Mouse (Mus musculus): Measurements from ENCODE around the gene Slc1a1. TPM values are rescaled to one million over a fixed set of nuclear protein-coding genes. Genes with fewer than 3 reads are reported as not detected.

Gene Slc1a1
- total RNA-seq, 2 experiments from 2014 or later: 0.10 TPM; not detected in 1

DNA sequence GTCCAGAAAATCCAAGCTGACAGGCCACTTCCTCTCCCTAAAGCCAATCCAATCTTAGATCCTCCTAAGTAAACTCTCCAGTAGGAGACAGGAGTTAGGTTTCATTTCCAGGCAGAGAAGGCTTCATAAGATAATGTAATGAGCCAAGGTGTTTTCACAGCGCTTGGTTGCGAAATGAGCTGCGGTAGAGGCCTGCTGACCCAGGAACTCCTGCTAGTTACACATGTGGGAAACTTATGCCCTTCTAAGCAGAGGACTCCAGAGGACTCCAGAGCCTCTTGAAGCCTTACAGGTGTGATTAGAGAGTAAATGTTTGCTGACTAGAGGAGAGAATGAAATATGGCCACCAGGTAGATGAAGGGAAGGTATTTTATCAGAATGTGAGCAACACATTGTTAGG is 15.7 kb downstream of the Slc1a1 start:
- no peak for ATAC-seq (replicated peaks; ENCODE audit: poor library complexity)

DNA sequence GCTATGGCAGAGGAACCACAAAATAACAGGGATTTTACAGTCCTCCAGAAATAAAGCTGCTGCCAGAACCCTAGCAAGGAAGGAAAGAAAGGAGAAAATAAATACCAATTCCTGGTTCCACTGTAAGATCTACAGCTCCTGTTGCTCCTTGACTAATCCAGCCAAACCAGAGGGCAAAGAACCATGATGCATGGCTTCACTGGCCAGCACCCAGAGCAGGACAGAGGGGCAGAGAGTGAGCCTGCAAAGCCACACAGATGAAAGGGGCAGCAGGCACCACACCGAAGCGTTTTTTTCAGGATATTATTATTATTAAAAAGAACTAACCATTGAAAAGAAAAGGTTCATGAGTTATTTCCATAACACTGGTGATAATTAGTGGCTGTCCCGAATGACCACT is 17.2 kb downstream of the Slc1a1 start:
- no peak for ATAC-seq (replicated peaks; ENCODE audit: poor library complexity)

DNA sequence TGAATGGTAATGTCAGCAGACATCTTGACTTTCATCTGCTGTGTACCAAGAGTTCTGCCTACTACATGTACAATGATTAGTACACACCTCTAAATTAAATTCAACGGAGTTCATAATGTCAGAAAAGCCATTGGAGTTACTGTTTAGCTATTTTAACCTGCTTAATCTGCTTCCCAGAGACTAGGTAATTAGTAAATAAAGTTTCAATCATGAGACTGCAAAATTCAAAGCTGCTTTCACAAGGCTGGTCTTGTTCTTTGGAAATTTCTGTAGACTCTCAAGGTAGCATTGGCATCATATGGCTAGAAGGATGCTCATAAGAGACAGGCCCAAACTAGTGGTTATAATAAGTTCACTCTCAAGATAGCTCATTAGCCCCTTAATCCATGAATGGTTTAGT is 20.0 kb downstream of the Slc1a1 start:
- no peak for ATAC-seq (replicated peaks; ENCODE audit: poor library complexity)

DNA sequence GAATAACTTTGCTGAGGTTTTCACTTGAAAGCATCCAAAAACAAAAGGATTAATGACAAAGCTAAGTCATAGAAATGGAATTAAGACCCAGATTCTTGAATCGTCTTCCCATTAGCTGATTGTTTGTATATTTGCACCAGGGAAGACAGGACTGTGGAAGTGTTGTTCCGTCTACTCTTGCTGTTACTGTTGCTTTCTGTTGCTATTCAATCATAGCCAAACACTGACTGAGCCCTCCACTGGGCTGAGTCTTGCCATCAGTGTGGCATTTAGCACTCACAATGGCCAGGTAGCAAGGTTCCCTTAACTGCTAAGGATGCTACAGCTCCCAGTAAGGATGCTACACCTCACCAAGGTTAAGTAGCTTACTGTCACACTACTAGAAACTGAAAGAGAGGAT is 25.4 kb downstream of the Slc1a1 start:
- no peak for ATAC-seq (replicated peaks; ENCODE audit: poor library complexity)

DNA sequence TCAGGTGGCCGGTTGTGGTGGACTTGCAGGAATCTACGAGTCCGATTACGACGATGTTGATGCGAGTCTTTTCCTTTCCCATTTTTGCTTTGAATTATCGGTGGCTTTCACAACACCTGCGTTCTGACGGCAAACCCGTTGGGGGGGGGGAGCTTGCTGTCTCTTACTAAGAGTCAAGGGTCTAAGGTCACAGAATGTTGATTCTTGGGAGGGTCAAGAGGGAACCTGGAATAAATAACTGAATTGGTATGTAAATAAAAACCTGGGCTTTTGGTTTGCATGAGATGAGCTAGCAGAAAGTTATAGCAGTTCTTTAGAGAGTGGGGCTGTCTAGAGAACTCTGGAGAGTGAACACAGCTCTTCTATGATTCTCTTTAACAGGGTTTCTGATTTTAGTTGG is 28.8 kb downstream of the Slc1a1 start:
- no peak for ATAC-seq (replicated peaks; ENCODE audit: poor library complexity)

DNA sequence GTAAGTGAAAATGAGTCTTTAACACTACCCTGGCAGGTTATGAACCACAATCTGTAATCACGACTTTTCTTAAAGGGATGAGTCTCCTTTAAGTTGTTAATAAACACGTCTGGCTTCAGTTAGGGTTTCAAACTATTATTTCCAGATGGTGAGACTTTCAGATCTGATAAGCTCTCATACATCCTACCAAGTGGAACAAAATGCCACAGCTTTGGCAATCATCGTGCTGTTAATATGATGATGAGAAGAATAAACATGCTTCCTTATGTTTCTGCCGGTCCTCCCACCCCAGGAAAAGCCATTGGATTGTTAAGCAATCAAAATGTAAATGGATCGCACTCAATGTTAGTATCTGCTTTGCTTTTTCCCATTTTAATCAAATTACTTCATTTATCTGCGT is 30.1 kb downstream of the Slc1a1 start:
- no peak for ATAC-seq (replicated peaks; ENCODE audit: poor library complexity)

DNA sequence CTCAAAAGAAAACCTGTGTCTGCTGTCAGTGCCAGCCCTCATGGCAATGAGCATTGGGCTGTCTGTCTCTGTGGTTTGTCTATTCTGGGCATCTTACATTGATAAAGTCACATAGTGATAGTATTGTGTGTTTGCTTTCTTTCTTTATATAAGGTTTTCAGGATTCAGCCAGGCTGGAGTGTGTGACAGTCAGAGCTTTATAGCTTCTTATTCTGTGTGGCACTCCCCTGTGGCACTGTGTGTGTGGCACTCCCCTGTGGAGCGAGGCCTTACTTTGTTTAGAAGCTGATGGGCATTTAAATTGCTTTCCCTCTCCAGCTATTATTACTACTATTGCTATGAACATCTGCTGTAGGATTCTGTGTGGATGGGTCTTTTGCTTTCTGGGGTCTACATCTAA is 30.7 kb downstream of the Slc1a1 start:
- ATAC-seq (replicated peaks; ENCODE audit: poor library complexity): no peak

DNA sequence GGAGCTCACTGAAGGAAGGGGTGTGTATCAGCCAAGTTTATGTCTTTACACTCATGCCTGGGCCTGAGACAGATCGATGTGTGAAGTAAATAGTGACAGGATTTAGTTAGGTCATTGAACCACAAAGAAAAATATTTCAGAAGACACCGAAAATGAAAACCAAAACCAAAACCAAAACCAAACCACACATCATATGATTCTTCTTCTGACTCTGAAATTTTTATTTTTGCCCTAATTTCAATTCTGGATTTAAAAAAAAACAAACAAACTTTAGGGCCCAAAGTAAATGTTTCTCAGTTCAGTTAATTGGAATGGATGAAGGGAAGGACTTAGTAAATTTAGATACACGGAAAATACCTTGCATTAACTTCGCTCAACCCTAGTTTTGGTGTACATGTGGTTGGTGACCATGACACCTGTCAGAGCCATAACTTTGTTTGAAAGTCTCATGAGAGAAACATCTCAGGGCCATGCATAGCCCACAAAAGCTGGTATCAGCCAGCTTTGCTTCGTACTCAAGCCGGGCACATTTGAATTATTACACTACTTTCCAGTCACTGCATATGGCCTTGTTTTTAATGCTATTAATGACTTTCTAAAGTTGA is 34.5 kb downstream of the Slc1a1 start:
- ATAC-seq (replicated peaks; ENCODE audit: poor library complexity): no peak

DNA sequence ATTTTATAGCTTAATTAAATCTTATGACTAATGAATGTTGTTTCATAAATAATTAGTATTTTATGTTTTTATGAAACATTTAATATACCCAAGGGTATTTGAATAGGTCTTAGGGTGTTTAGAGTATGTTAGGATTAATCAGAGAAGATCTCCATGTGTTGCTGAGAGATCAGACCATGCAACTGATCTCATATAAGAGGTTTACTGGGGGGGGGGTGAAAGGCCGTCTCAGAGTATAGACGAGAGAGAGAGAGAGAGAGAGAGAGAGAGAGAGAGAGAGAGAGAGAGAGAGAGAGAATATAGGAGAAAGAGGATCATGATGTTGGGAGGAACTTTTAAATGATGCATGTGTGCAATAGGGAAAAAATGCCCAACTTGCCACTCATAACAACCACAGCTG is 35.5 kb downstream of the Slc1a1 start:
- ATAC-seq (replicated peaks; ENCODE audit: poor library complexity): no peak

DNA sequence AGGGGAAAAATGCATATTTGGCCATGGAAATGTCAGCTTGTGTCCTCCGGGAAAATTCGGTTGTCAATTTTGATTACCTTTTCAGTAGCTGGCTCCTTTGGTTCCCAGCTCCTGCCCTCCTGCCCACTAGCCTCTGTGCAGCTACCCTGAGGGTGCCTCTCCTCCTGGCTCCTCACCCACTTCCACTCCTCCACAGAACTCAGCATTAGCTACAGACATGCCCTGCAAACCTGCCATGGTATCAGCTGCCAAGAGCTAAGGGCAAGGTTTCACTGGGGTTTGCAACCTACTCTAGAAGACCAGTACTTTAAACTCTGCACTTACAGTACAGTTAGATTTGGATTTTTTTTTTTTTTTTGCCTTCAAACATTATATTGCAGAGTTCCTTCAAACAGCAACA is 44.6 kb downstream of the Slc1a1 start:
- no peak for ATAC-seq (replicated peaks; ENCODE audit: poor library complexity)

DNA sequence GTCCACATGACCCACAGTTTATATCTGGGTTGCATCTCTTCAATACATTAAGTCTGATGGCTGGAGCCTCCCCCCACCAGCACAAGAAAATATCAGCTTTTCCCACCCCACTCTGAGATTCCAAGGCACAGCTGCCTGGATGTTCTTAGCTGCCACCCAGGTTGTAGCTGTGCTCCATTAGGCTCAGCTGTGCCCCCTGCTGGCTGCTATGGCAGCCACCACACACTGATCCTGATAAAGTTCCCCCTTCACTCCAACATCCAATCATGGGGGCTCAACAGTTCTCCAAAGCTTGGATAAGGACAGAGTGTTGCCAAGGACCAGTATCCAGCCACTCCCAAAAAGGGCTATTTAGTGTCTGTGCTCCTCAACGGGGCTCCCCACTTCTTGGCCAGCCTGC is 48.3 kb downstream of the Slc1a1 start:
- ATAC-seq (replicated peaks; ENCODE audit: poor library complexity): peak; percentile 46; the same call in 1 of the 2 replicates

DNA sequence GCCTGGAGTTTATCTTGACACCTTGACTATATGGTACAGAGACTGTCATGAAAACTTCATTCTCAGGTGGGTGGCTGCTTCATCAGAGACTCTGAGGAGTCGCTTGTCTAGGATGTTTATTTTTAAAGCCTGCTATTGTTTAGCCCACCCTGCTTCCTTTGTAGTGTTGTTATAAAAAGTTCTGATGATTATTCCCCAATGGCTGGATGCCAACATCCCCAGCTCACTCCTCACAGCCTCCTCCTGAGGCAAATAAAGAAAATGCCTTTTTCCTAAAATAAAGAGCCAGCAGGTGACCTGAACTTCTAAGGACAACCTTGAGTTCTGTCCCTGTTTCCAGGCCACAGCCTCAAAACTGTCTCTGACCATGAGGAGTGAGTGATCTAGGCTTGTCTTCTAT is 53.6 kb downstream of the Slc1a1 start:
- no peak for ATAC-seq (replicated peaks; ENCODE audit: poor library complexity)

DNA sequence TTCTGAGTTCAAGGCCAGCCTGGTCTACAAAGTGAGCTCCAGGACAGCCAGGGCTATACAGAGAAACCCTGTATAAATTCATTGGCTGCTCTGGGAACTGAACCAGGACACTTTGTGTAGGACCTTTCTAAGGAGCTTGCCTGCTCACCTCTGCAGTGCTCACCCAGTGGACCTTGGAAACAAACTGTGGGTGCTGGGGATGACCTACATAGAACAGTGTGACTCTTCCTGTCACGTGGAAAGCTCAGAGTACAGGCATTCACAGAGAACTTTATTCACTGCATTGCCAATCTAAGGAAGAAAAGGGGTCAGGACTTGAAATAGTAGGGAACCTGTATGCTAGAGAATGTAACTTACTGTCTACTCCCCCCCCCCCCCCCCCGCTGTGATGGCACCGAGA is 54.4 kb downstream of the Slc1a1 start:
- ATAC-seq (replicated peaks; ENCODE audit: poor library complexity): no peak

DNA sequence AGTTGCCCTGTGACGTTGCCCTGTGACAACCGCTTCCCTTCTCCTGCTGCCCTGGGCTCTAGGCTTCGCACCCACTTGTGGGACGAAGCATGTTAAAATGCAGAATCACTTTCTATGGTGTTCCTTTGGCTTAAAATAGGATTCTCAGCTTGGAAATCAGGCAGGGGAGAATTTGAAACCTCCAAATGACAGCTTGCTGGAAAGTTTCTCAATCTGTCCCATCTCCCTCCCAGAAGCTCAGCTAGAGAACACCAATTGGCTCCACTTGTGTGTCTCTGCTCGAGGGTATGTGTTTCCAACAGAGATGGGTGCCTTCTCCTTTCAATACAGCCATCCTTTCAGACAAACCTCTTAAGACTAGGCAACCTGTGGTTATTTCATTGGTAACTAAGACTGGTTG is 56.4 kb downstream of the Slc1a1 start:
- ATAC-seq (replicated peaks; ENCODE audit: poor library complexity): no peak

DNA sequence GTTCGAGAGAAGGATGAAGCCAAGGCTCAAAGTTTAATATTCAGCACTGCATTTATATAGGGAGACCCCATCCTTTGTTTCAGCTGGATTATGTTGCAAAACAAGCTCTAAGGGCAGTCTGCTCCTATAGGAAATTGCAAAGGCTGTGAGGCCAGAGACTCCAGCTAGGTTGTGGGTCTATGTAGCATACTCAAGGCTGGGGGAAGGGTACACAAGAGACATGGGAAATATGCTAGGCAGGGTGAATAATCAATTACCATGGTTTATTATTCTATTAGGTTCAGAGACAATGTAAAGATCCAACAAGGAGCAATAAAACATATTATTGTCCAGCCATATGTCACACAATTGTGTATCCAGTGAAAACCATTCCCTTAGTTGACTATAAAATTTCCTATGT is 57.0 kb downstream of the Slc1a1 start:
- ATAC-seq (replicated peaks; ENCODE audit: poor library complexity): no peak

DNA sequence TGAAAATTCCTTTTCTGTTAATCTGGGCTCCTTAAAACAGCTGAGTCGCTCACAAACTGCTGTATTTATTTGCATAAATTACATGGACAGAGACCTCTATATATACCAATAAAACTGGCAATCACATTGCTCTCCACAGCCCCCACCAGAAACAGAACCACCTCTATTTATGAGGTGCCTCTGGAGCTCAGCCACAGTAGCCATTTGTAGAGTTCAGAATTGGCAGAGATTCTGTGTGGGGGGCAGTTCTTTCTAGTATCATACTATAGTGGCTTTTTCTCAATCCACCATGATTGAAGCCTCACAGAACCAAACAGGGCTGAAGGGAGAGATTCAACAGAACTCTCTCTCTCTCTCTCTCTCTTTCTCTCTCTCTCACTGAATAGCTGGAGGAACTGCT is 61.8 kb downstream of the Slc1a1 start:
- ATAC-seq (replicated peaks; ENCODE audit: poor library complexity): no peak

DNA sequence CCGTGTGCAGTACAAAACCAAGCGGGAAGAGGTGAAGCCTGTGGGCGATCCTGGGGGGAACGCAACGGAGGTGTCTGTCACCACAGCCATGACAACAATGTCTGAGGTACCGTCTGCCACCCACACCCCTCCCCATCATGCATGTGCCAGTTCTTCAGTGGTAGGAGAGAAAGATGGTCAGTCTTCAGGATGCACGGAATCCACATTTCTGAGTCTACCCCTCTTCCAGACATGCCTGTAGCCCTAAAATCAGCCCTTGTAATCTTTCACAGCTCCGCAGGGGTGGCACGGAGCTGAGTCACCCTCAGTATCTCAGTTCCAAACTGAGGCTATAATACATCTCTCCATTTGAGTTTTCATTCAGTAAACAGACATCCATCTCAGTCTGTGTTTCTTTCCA is 62.6 kb downstream of the Slc1a1 start:
- no peak for ATAC-seq (replicated peaks; ENCODE audit: poor library complexity)

DNA sequence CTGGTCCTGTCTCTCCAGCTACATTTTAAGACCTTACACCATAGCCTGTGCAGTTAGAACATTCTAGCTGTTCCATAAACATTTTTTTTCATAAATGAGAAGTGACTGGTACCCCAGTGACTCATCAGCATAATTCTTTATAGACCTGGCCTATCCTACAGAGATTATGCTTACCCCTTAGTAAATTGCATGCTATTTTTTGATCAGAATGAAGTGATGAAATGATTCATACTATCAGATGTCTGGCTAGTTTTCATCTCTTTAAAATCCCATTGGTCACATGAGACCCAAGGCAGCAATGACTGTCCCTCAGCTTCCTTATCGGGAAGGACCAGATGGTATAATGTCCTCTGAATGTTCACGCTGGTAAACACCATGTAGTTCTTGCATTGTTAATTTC is 65.9 kb downstream of the Slc1a1 start:
- no peak for ATAC-seq (replicated peaks; ENCODE audit: poor library complexity)

DNA sequence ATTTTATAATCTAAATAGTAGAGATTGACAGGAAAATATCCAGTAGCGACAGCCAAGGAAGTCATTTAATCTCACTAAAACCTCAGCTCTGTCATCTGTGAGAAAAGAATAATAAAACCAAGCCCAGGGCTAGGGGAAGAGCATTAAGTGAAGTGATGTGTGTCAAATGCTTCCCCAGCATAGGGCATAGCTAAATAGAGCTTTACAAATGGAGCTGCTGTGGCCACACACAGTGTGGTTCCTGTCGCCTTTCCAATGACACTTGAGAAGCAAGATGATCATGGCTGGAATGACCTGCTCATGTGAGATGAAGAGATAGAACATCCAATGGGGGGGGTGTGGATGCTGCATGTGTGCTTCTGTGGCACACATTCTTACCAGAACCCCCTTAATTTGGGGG is 67.3 kb downstream of the Slc1a1 start:
- no peak for ATAC-seq (replicated peaks; ENCODE audit: poor library complexity)

DNA sequence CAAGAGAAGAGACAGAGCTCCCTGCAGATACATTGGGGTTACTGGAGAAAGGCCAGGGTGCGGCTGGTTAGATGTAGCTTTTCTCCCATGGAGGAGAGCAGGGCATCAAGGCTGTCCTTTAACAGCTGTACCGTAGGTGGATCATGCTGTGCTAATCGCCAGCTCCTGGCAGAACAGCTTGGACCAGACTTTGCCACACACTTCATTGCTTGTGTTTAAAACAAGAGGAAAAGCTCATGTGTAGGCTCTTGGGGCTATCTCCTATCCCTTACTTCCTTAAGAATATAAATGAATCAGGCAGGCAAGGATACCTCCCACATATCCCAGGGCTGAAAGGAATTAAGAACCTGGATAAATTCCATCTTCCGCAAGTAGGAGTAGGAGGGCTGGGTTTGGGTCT is 68.0 kb downstream of the Slc1a1 start:
- ATAC-seq (replicated peaks; ENCODE audit: poor library complexity): no peak

DNA sequence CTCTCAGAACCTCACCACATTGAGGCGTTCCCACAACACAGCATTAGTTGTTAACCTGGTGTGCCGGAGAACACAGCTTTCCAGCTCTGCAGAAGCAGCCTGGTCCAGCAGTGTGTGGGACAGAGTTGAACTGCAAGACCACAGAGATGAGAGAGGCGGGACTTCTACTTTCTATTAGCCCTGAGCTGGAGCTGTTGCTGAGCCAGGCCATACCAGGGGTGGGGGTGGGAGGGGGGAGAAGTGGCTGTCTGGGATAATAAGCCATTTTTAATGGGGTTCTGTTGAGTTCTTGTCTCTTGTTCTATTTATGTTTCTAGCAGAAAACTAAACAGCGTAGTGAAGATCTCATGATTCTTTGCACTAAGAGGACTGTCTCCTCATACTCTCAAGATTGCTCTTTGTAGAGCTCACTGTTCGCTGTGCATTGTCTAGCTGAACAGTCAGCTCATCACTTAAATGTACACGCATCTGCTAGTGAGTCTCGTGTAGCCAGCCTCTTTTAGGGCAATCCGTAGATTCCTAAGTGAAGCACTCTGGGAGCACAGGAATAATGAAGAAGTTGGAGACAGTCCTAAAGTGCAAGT is 68.8 kb downstream of the Slc1a1 start:
- ATAC-seq (replicated peaks; ENCODE audit: poor library complexity): no peak

DNA sequence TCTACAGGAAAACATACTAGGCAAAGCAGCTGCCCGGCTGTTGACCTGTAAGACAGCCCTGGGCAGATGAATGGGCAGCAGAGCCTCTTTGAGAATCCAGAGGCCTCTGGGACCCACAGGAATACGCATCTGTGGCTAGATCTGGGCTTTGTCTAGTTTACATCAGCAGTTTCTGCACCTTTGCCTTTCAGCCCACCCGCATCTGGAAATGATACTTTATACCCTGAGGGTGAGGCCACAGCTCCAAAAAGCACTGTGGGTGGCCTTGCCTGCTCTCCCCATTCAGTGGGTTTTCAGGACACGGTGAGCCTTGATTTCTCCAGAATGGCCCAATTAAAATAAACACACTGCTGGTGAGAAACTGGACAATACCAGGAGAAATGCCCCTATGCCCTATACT is 73.3 kb downstream of the Slc1a1 start:
- no peak for ATAC-seq (replicated peaks; ENCODE audit: poor library complexity)

DNA sequence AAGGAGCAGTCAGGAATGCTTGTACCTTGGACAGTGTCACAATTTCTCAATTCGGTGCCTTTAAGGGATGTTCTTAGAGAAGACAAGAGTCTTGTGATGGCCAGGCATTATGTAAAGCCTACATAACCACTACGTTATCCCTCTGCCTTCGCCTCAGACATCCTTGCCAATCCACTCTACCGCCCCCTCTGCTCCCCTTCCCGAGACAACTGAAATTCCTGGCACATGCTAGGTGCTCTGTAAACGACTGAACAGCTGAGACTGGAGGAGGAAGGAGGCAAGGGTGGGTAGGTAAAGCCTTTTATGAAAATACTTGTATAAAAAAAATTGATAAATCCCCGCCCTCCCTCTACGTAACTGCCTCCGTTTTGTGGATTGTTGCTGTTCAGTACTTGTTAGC is 73.8 kb downstream of the Slc1a1 start:
- ATAC-seq (replicated peaks; ENCODE audit: poor library complexity): no peak
